Mouse (Mus musculus) heart, postnatal 0 days (tissue): ENCODE data around the gene Mill2.

Source experiments
- CTCF ChIP-seq: IDR thresholded peaks from 2 replicates; pipeline ENCODE4 v1.5.1; 2016; ENCODE audit warnings: antibody characterized with exemption, control low read depth, low read depth
- EP300 ChIP-seq: IDR thresholded peaks from 2 replicates; pipeline ENCODE4 v1.6.1; 2016; ENCODE audit warnings: antibody characterized with exemption, low read depth

GRCm38 (mm10) chr7:18884745-18885422, 45.1 kb downstream of the Mill2 start:
- TF ChIP-seq CTCF (no peak), EP300 (no peak)
